Mouse (Mus musculus): Measurements from ENCODE around the gene Plcd3.

DNA sequence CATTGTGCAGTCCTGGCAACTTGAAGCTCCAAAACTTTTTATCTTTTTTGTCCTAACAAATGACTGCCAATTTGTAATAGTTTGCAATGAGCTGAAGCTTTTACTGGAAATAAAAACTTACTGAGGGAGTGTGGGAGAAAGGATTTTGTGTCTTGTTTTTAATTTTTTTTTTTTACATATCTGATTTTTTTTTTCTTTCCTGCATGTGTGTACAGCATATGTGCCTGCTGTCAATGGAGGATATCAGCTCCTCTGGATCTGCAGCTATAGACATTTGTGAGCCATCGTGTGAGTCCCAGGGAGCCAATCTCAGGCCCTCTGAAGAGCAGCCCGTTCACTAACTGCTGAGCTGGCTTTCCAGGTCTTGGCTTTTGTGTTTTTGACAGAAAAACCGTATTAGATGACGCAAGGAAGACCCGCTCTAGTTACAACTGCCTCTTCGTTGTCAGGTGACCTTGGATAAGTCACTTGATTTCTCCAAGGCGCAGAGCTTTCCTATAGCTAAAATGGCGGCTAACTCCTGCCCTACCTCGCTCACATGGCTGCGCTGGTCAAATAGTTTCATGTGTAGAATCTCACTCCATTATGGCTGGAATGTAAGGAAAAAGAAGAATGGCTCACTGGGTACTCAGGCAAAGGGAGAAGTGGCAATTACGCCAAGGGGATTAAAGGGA lies 12.9 kb upstream of the Plcd3 start:
- TF ChIP-seq CTCF (IDR thresholded peaks at IDR 0.05; ENCODE audit: low read depth, low read length) (no peak), POLR2A (IDR thresholded peaks at IDR 0.05; ENCODE audit: extremely low read depth, insufficient read depth, low read length) (no peak)
